Mouse (Mus musculus) brain, embryonic 14.5 days (tissue): ENCODE data around the gene Ssbp4. TPM values are rescaled to one million over a fixed set of nuclear protein-coding genes. Genes with fewer than 3 reads are reported as not detected.

ENCODE experiments used
- DNase-seq: peaks from one replicate; pipeline ENCODE4 v3.0.0-alpha.2; 2011; ENCODE audit warnings: low read depth
- CTCF ChIP-seq: fragments of 200-500 bp; IDR thresholded peaks from 2 replicates; pipeline ENCODE4 v1.5.1; 2012; ENCODE audit warnings: inconsistent platforms, mild to moderate bottlenecking, moderate library complexity, borderline replicate concordance; ENCODE audit not compliant: insufficient read depth, insufficient read length; ENCODE audit errors: extremely low read depth
- POLR2A ChIP-seq: fragments of 200-500 bp; IDR thresholded peaks from 2 replicates; pipeline ENCODE4 v1.6.1; 2012; ENCODE audit warnings: mild to moderate bottlenecking, inconsistent platforms, borderline replicate concordance; ENCODE audit not compliant: poor library complexity, insufficient read depth, insufficient read length, severe bottlenecking; ENCODE audit errors: extremely low read depth
- polyA plus RNA-seq: library from polyadenylated mRNA; depleted of rRNA; stranded (reverse); fragments of >200 nt; gene quantifications from 2 replicates; pipeline ENCODE4 v1.2.3, GENCODE M21; 2012

The Ssbp4 gene
- polyA plus RNA-seq, 1 experiment = 202 TPM

DNA sequence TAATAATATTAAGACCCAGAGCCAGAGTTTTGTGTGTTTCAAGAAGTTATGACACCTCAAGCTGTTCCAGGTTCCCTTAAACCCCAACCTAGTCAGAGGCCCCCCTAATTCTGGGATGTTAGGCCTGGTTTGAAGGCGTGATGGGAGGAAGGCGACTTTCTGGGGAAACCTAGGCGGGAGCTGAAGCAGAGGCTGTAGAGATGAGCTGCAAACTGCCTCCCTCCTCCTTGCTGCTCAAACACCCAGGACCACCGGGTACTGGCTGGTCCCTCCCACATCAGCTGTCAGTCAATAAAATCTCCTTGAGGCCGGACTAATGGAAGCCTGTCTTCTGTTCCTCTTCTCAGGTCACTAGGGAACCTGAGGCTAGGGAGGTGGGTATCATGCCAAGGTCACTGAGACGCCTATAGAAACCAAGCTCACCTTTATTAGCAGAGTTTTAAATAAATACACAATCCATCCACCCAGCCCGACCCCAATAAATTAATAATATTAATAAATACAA lies 20.4 kb upstream of the Ssbp4 start:
- TF ChIP-seq CTCF = no peak
- no peak for TF ChIP-seq POLR2A
- DNase-seq = peak; percentile 31

DNA sequence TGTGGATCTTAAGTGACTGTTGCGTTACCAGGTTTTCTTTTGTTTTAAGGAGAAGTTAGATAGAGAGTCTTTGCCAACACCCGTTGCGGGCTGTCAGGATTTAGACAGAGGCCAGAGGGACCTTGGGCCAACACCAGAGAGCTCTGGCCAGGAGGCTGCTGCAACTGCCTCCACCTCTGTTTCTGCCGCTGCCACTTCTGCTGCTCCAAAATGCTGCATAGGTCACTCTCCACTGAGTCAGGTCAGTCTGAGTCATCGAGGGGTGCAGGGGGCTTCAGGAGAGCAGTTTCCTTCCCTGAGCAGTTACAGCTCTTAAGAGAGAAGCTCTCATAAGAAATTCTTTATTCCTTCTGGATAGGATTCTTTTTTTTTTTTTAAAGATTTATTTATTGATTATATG lies 18.4 kb upstream of the Ssbp4 start:
- no peak for DNase-seq
- TF ChIP-seq POLR2A (no peak), CTCF (no peak)

DNA sequence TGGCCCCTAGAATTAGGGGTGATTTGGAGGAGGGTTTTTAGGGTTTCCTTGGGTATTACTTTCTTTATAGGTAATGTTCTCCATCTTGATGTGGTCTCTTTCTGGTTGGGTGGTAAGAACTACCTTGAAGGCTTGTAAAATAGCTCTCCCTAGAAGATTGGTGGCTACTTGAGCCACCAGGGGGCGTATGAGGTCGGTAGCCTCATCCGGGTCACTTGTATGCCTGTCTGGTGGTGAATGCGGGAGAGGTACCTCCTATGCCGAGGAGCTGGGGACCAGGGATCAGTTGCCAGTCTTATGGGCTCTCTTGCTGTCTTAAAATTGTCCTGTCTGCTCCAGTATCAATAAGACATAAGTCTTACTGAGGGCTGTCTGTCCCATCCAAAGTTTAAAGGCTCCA lies 16.4 kb upstream of the Ssbp4 start:
- DNase-seq = peak; percentile 47
- TF ChIP-seq POLR2A (no peak), CTCF (peak; percentile 52; the same call in 1 of the 2 replicates)

DNA sequence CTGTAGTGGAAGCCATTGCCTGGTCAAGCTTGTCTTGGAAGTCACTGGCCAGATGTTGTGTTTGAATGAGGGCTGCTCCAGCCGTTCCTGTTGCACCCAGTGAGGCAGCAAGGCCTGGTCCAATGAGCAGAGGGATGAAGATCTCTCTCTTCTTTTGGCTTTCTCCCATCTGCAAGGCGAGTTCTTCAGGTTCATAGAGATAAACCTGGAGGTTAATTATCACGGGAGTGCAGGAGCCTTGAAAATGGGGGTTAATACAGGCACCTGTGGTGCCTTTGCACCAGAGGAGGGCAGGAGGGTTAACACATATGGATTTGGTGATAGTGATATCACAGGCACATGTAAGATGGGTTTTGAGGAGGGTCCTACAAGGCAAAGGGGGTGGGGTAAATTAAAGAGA lies 13.5 kb upstream of the Ssbp4 start:
- TF ChIP-seq POLR2A (no peak), CTCF (no peak)
- no peak for DNase-seq

DNA sequence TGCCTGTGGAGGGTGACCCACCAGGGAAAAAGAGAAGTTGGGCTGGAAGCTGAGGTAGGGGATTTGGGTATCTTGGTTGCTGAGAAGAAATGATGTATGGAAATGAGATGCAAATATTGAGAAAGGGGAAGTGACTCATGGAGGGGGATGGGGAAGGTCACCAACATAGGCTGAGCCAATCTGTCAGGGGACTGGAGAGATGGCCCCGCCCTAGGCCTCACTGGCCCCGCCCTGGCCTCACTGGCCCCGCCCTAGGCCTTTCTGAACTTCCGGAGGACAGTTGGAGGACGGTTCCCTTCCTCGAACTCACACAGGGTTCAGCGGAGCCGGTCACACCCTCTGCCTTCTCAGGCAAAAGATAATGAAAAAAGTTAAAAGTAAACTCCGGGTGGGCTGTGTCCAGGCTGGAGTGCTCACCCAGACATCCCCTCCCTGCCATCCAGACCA lies 10.2 kb upstream of the Ssbp4 start:
- TF ChIP-seq POLR2A (no peak), CTCF (no peak)
- DNase-seq = peak; percentile 21

DNA sequence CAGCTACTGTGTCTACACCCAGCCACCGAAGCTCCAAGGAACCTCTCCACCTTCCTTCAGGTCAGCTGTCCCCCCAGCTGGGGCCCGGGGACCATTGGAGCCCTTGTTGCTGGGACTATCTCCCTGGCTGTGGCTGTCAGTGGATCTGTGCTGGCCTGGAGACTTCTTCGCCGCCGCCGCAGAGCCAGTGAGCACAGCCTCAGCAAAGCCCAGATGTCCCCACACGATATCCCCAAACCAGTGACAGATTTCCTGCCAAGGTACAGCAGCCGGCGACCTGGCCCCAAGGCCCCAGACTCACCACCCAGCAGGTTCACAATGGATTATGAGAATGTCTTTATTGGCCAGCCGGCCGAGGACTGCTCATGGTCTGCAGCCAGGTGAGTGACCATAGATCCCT lies 9.3 kb upstream of the Ssbp4 start:
- no peak for TF ChIP-seq CTCF
- no peak for TF ChIP-seq POLR2A
- DNase-seq = no peak

DNA sequence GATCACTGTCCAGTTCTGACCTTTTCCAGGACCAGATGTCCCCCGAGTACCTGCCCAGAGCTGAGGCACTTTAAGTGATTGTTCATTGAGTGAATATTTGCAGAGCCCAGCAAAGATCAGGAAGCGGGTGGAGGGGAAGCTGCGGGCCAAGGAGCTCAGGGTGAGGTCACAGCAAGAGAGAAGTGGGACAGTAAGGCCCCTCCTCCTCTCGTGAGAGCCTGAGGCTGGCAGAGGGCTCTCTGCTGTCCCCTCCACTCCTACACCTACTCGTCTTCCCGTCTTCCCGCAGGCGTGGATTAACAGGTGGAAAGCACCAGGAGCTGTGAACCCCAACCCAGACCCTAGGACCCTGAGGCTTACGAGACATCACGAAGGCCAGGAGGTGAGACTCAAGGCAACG lies 8.0 kb upstream of the Ssbp4 start:
- no peak for DNase-seq
- TF ChIP-seq CTCF (no peak), POLR2A (no peak)

DNA sequence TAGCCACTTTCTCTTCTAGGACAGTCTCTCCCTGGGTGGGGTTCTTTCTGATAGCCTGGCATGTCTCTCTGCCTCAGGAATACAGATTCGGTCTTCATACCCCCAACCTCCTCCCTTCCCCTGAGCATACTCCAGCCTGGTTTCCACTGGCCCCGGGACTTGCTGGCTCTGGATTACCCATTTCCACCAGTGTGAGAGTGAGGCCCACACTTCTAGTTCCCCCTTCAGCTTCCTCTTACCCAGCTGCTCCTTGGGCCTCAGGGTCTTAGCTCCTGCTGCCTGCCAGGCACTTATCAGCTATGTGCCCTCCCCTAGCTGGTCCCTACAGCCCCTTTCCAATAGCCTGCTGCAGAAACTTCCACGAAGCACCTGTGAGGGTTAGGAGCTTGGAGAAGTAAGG lies 7.2 kb upstream of the Ssbp4 start, which contains the start of gene Lrrc25:
Lrrc25 (plus strand) TSS at position 262 of the 400 bp plus-strand sequence.
- DNase-seq = no peak
- TF ChIP-seq CTCF (no peak), POLR2A (no peak)

DNA sequence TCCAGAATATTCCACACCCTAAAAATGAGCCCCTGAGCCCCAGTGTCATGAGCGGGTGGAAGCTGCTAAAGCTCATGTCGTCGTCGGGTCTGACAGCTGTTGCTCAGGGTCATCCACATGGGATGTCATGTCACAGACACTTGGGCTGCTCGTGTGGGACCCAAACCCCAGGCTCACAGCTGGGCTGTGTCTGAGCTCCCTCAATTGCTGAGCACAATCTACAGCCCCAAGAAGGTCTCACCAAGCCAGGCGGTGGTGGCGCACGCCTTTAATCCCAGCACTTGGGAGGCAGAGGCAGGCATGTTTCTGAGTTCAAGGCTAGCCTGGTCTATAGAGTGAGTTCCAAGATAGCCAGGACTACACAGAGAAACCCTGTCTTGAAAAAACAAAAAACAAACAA lies 6.6 kb upstream of the Ssbp4 start:
- no peak for TF ChIP-seq POLR2A
- TF ChIP-seq CTCF = no peak

DNA sequence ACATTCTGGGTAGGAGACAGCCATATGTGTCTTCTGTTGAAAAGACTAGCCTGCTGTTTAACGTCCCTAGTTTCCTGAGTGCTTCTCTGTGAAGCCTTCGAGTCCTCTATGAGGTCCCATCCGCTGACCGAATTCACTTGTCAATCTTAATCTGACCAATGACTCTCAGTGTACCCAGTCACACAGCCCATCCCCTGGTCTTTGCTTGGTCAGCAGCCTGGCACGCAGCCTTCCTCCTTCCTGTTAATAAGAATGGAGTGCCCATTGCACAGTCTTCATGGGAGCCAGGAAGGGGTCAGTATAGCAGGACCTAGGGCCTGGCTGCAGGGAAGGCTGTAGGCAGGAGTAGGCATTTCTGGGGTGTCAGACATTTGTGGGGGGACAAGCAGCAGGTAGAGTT lies 5.8 kb upstream of the Ssbp4 start:
- TF ChIP-seq CTCF (no peak), POLR2A (no peak)

More for the DNA sequence above, 6.6 kb upstream of the Ssbp4 start:
- DNase-seq = no peak

DNA sequence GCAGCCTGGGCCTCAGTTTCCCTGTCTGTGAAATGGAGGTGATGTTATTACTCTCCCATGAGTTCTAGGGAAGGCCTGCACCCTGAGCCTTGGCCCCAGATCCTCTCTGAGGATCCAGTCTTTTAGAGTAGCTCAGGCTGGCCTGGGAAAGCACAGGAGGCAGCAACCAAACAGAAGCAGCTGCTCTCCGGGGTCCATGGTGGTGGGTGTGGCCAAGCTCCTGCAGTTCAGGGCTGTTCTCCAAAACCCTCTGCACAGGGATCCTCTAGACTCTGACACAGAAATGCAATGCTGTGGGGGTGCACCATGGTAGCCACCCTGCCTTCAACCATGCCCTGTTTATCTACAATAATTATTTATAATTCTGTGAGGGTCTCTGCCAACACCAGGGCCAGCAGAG lies 5.1 kb upstream of the Ssbp4 start:
- TF ChIP-seq CTCF = no peak
- no peak for TF ChIP-seq POLR2A
- DNase-seq = no peak

More for the DNA sequence above, 5.8 kb upstream of the Ssbp4 start:
- DNase-seq = no peak

DNA sequence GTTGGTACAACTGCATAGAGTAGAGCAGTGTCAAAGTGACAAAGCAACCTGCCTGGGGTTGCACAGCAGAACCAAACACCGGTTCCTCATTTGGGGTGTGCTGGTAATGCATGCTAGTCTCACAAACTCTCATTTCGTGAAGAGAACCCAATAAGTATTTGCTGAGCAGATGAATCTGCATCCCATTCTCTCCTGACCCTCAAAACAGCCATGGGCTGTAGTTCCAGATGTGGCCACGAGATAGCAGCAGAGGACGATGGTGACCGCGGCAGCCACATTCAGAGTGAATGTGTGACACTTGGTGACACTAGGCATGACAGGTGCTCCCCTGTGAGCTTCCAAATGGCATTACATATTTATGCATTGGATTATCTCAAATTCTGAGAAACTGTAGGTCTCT lies 3.2 kb upstream of the Ssbp4 start:
- peak; percentile 87 for DNase-seq
- TF ChIP-seq POLR2A (no peak), CTCF (peak; percentile 94)
